Mouse (Mus musculus): ENCODE measurements around the gene Cog5. TPM values are rescaled to one million over a fixed set of nuclear protein-coding genes. Genes with fewer than 3 reads are reported as not detected.
"Not testable (repeated sequence)": the region's sequence is repeated elsewhere in the genome, so short reads cannot be mapped to it uniquely, and the experiment has no call there.

Gene Cog5
- 32.4 and 34.0 TPM in 2 replicates for polyA plus RNA-seq (2014; fragmentation: Nextera tagmentation; extraction: Ambion mirVana)

- Histone ChIP-seq H3K4me3 (ENCODE audit: low read depth, low read length) (peak within 1 kb of the TSS; percentile 79), H3K4me2 (ENCODE audit: low read depth, low read length) (peak within 1 kb of the TSS; percentile 65), H3K36me3 (ENCODE audit: control insufficient read depth, insufficient read depth, low read length) (peaks cover 4% of the 10 kb centered on the region; the same call in 1 of the 2 replicates), H3K27me3 (replicated peaks; ENCODE audit: control insufficient read depth, insufficient read depth, low read length) (no peaks in the 10 kb centered on the region), H3K9me3 (ENCODE audit: control insufficient read depth, low read length) (no peaks in the 10 kb centered on the region), H3K4me1 (ENCODE audit: control insufficient read depth, insufficient read depth, low read length) (peaks cover 10% of the 10 kb centered on the region), H3K27ac (replicated peaks; ENCODE audit: low read depth, low read length) (peak within 1 kb of the TSS; percentile 83), H3K9ac (ENCODE audit: low read depth, low read length) (peak within 1 kb of the TSS; percentile 86)
- ATAC-seq (ENCODE audit: low read depth) (peak; percentile 97), DNase-seq (ENCODE audit: low spot score) (peak; percentile 91)
- 0% methylated on average over 41 of the region's 47 CpGs for WGBS
Observed at GRCm38 (mm10) chr12:31654197-31654964, at the start of gene Cog5, which contains the start of gene Dus4l. Cog5 (plus strand) TSS chr12:31654869. Dus4l (minus strand) TSS chr12:31654826.

GRCm38 (mm10) chr12:31604894-31605293, 49.8 kb upstream of the Cog5 start:
- WGBS: 59% methylated on average over 3 of the region's 3 CpGs
- Histone ChIP-seq H3K4me2 (ENCODE audit: low read depth, low read length) (no peak overlapping the region), H3K36me3 (ENCODE audit: control insufficient read depth, insufficient read depth, low read length) (no peaks in the 10 kb centered on the region), H3K27me3 (replicated peaks; ENCODE audit: control insufficient read depth, insufficient read depth, low read length) (no peaks in the 10 kb centered on the region), H3K27ac (replicated peaks; ENCODE audit: low read depth, low read length) (no peak overlapping the region), H3K4me3 (ENCODE audit: low read depth, low read length) (no peak overlapping the region), H3K9me3 (ENCODE audit: control insufficient read depth, low read length) (no peaks in the 10 kb centered on the region), H3K9ac (ENCODE audit: low read depth, low read length) (no peak overlapping the region), H3K4me1 (ENCODE audit: control insufficient read depth, insufficient read depth, low read length) (no peaks in the 10 kb centered on the region)
- DNase-seq (ENCODE audit: low spot score): peak; percentile 32
- ATAC-seq (ENCODE audit: low read depth): no peak

GRCm38 (mm10) chr12:31608138-31608537, 46.5 kb upstream of the Cog5 start:
- Histone ChIP-seq H3K9me3 (ENCODE audit: control insufficient read depth, low read length) (no peaks in the 10 kb centered on the region), H3K36me3 (ENCODE audit: control insufficient read depth, insufficient read depth, low read length) (no peaks in the 10 kb centered on the region), H3K4me2 (ENCODE audit: low read depth, low read length) (no peak overlapping the region), H3K9ac (ENCODE audit: low read depth, low read length) (no peak overlapping the region), H3K4me3 (ENCODE audit: low read depth, low read length) (no peak overlapping the region), H3K27ac (replicated peaks; ENCODE audit: low read depth, low read length) (no peak overlapping the region), H3K4me1 (ENCODE audit: control insufficient read depth, insufficient read depth, low read length) (no peaks in the 10 kb centered on the region), H3K27me3 (replicated peaks; ENCODE audit: control insufficient read depth, insufficient read depth, low read length) (no peaks in the 10 kb centered on the region)
- DNase-seq (ENCODE audit: low spot score) (no peak), ATAC-seq (ENCODE audit: low read depth) (no peak)
- 23% methylated on average over 3 of the region's 3 CpGs for WGBS

GRCm38 (mm10) chr12:31613353-31613752, 41.3 kb upstream of the Cog5 start:
- peaks cover 18% of the 10 kb centered on the region for H3K36me3 ChIP-seq (ENCODE audit: control insufficient read depth, insufficient read depth, low read length)
- H3K27ac ChIP-seq (replicated peaks; ENCODE audit: low read depth, low read length): no peak overlapping the region
- DNase-seq (ENCODE audit: low spot score) (no peak), ATAC-seq (ENCODE audit: low read depth) (no peak)
- no peaks in the 10 kb centered on the region for H3K27me3 ChIP-seq (replicated peaks; ENCODE audit: control insufficient read depth, insufficient read depth, low read length)
- H3K9ac ChIP-seq (ENCODE audit: low read depth, low read length): no peak overlapping the region
- 57% methylated on average over 4 of the region's 4 CpGs for WGBS
- H3K4me3 ChIP-seq (ENCODE audit: low read depth, low read length): no peak overlapping the region
- no peaks in the 10 kb centered on the region for H3K4me1 ChIP-seq (ENCODE audit: control insufficient read depth, insufficient read depth, low read length)
- H3K9me3 ChIP-seq (ENCODE audit: control insufficient read depth, low read length): peaks cover 4% of the 10 kb centered on the region; the same call in 1 of the 2 replicates
- H3K4me2 ChIP-seq (ENCODE audit: low read depth, low read length): no peak overlapping the region

DNA sequence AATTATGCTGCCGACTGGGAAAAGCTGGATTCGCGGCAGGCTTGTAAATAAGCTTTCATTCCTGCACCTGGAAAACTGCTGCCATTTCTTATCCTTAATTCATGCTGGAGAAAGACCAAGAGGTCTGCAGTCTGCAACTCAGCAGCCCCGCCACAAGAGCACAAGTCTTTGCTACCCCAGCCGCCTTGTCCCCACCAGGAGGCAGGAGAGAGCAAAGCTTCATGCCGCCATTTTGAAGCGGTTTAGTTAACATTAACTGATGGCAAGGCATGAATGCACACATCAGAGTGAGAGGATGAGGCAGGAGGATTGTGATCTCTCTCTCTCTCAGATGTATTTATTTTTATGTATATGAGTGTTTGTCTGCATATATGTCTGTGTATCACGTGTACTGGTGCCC, 34.6 kb upstream of the Cog5 start:
- peak; percentile 5 for DNase-seq (ENCODE audit: low spot score)
- H3K27me3 ChIP-seq (replicated peaks; ENCODE audit: control insufficient read depth, insufficient read depth, low read length): no peaks in the 10 kb centered on the region
- 82% methylated on average over 8 of the region's 8 CpGs for WGBS
- peaks cover 9% of the 10 kb centered on the region for H3K36me3 ChIP-seq (ENCODE audit: control insufficient read depth, insufficient read depth, low read length)
- H3K4me3 ChIP-seq (ENCODE audit: low read depth, low read length): no peak overlapping the region
- no peak overlapping the region for H3K27ac ChIP-seq (replicated peaks; ENCODE audit: low read depth, low read length)
- no peak overlapping the region for H3K9ac ChIP-seq (ENCODE audit: low read depth, low read length)
- no peak overlapping the region for H3K4me2 ChIP-seq (ENCODE audit: low read depth, low read length)
- H3K9me3 ChIP-seq (ENCODE audit: control insufficient read depth, low read length): peaks cover 4% of the 10 kb centered on the region; the same call in 1 of the 2 replicates
- no peak for ATAC-seq (ENCODE audit: low read depth)
- H3K4me1 ChIP-seq (ENCODE audit: control insufficient read depth, insufficient read depth, low read length): no peaks in the 10 kb centered on the region

GRCm38 (mm10) chr12:31625016-31625415, 29.7 kb upstream of the Cog5 start:
- H3K9ac ChIP-seq (ENCODE audit: low read depth, low read length): no peak overlapping the region
- 89% methylated on average over 1 of the region's 1 CpGs for WGBS

DNA sequence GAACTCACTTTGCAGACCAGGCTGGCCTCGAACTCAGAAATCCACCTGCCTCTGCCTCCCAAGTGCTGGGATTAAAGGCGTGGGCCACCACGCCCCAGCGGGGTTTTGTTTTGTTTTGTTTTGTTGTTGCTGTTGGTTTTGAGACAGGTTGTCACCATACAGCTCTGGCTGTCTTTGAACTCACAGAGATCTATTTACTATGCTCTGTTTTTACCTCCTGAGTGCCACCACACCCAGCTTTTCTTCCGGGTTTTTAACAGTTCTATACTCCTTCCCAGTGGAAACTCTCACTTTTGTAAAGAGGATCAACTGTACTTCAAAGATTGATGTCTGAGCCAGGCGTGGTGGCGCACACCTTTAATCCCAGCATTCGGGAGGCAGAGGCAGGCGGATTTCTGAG, 26.3 kb upstream of the Cog5 start:
- 91% methylated on average over 9 of the region's 9 CpGs for WGBS
- H3K9ac ChIP-seq (ENCODE audit: low read depth, low read length): not testable (repeated sequence)

More at GRCm38 (mm10) chr12:31625016-31625415, 29.7 kb upstream of the Cog5 start:
- Histone ChIP-seq H3K9me3 (ENCODE audit: control insufficient read depth, low read length) (no peaks in the 10 kb centered on the region), H3K36me3 (ENCODE audit: control insufficient read depth, insufficient read depth, low read length) (peaks cover 19% of the 10 kb centered on the region; the same call in 1 of the 2 replicates), H3K27me3 (replicated peaks; ENCODE audit: control insufficient read depth, insufficient read depth, low read length) (no peaks in the 10 kb centered on the region), H3K4me2 (ENCODE audit: low read depth, low read length) (no peak overlapping the region), H3K27ac (replicated peaks; ENCODE audit: low read depth, low read length) (no peak overlapping the region), H3K4me1 (ENCODE audit: control insufficient read depth, insufficient read depth, low read length) (no peaks in the 10 kb centered on the region), H3K4me3 (ENCODE audit: low read depth, low read length) (no peak overlapping the region)
- DNase-seq (ENCODE audit: low spot score): no peak
- ATAC-seq (ENCODE audit: low read depth): no peak

DNA sequence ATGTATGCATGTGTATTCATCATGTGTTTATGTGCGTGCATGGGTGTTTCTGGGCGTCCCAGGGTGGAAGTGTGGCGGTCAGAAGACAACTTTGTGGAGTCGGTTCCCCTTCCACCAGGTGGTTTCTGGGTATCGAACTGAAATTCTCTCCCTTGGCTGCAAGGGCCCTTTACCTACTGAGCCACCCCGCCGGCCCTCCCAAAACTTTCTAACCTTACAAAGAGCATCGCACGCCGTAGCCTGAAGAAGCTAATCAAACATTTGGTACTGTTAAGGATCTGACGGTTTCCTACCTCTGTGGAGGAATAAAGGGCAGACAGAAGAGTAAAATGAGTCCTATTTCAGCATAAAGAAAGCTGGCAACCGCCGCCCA, 20.7 kb upstream of the Cog5 start:
- DNase-seq (ENCODE audit: low spot score): peak; percentile 26
- Histone ChIP-seq H3K4me3 (ENCODE audit: low read depth, low read length) (peak overlapping the region; percentile 64), H3K9me3 (ENCODE audit: control insufficient read depth, low read length) (no peaks in the 10 kb centered on the region), H3K27ac (replicated peaks; ENCODE audit: low read depth, low read length) (peak overlapping the region; percentile 67; the same call in 1 of the 2 replicates), H3K9ac (ENCODE audit: low read depth, low read length) (peak overlapping the region; percentile 83), H3K36me3 (ENCODE audit: control insufficient read depth, insufficient read depth, low read length) (no peaks in the 10 kb centered on the region), H3K4me1 (ENCODE audit: control insufficient read depth, insufficient read depth, low read length) (peaks cover 6% of the 10 kb centered on the region; the same call in 1 of the 2 replicates), H3K4me2 (ENCODE audit: low read depth, low read length) (peak overlapping the region; percentile 88), H3K27me3 (replicated peaks; ENCODE audit: control insufficient read depth, insufficient read depth, low read length) (no peaks in the 10 kb centered on the region)
- ATAC-seq (ENCODE audit: low read depth): peak; percentile 23; the same call in 1 of the 2 replicates
- 8% methylated on average over 13 of the region's 13 CpGs for WGBS

More for the DNA sequence above, 26.3 kb upstream of the Cog5 start:
- H3K4me2 ChIP-seq (ENCODE audit: low read depth, low read length); H3K4me1 ChIP-seq (ENCODE audit: control insufficient read depth, insufficient read depth, low read length); H3K27me3 ChIP-seq (replicated peaks; ENCODE audit: control insufficient read depth, insufficient read depth, low read length); H3K9me3 ChIP-seq (ENCODE audit: control insufficient read depth, low read length); H3K4me3 ChIP-seq (ENCODE audit: low read depth, low read length); H3K27ac ChIP-seq (replicated peaks; ENCODE audit: low read depth, low read length); ATAC-seq (ENCODE audit: low read depth); DNase-seq (ENCODE audit: low spot score): not testable (repeated sequence)
- H3K36me3 ChIP-seq (ENCODE audit: control insufficient read depth, insufficient read depth, low read length): peaks cover 19% of the 10 kb centered on the region; the same call in 1 of the 2 replicates

All from embryonic facial prominence, embryonic 14.5 days (tissue).